Mouse (Mus musculus) gastrocnemius, postnatal 36 days (tissue): ENCODE measurements around the gene Arf5. TPM values are rescaled to one million over a fixed set of nuclear protein-coding genes. Genes with fewer than 3 reads are reported as not detected.

Experiments
- DNase-seq, 2 experiments: peaks; one replicate each; pipeline ENCODE4 v3.0.0; 2022
- intact Hi-C: fragments of 180-260 bp; cut with DNase I; formaldehyde crosslinking; loops from one replicate; pipeline ENCODE4 v1.15.1; 2025
- long read RNA-seq, 2 experiments: library from polyadenylated mRNA; stranded (forward); transcript quantifications; one replicate each; pipeline ENCODE4 v2.0.0; 2021
- total RNA-seq, 2 experiments: library from RNA; stranded (reverse); gene quantifications; 2 replicates each; pipeline ENCODE4 v1.2.3; 2021

The Arf5 gene
- total RNA-seq, result 10 to 100 TPM; 74.6 to 77.3 TPM
- long read RNA-seq, experiment 1, transcript Arf5-201 (6 exons, 1,116 nt), result major isoform, 145 of 157 reads
- long read RNA-seq, experiment 1, partial matches to known transcripts, result 10 of 157 reads
- long read RNA-seq, experiment 1, other reads (novel, unspliced or antisense), result 2 of 157 reads
- long read RNA-seq, experiment 2, transcript Arf5-201 (6 exons, 1,116 nt), result major isoform, 186 of 191 reads
- long read RNA-seq, experiment 2, partial matches to known transcripts, result 5 of 191 reads
- long read RNA-seq, experiment 2, other reads (novel, unspliced or antisense), result 0 of 191 reads

GRCm38 (mm10) chr6:28423313-28423712 is at the start of gene Arf5:
Arf5 (plus strand) TSS chr6:28423560.
- intact Hi-C loops, result loop anchor here (5.0 kb wide), 2 partner anchors 54 to 161 kb away; partner anchors contain the start of gene Snd1
- peak; percentile 94 to 96 for DNase-seq

GRCm38 (mm10) chr6:28381983-28382382 is 41.4 kb upstream of the Arf5 start:
- no peak for DNase-seq
- intact Hi-C loops, result no loop called here

- intact Hi-C loops, result no loop called here
- DNase-seq, result no peak
These were observed 38.2 kb upstream of the Arf5 start for GRCm38 (mm10) chr6:28385169-28385568.

- intact Hi-C loops, result no loop called here
- no peak for DNase-seq
These were observed 34.3 kb upstream of the Arf5 start for GRCm38 (mm10) chr6:28389038-28389437.

- intact Hi-C loops, result no loop called here
- no peak for DNase-seq
These were observed 27.1 kb upstream of the Arf5 start for GRCm38 (mm10) chr6:28396051-28396852.

- intact Hi-C loops, result no loop called here
- DNase-seq, result no peak
These were observed 26.4 kb upstream of the Arf5 start for GRCm38 (mm10) chr6:28396853-28397457.

GRCm38 (mm10) chr6:28397681-28398203 is 25.6 kb upstream of the Arf5 start, which contains the start of gene Zfp800:
Zfp800 (minus strand) TSS chr6:28398005.
- no peak for DNase-seq
- intact Hi-C loops, result no loop called here

- intact Hi-C loops, result no loop called here
- DNase-seq, result no peak
These were observed 24.6 kb upstream of the Arf5 start for GRCm38 (mm10) chr6:28398726-28399125.

- intact Hi-C loops, result no loop called here
- no peak for DNase-seq
These were observed 23.6 kb upstream of the Arf5 start for GRCm38 (mm10) chr6:28399791-28400190.

- no peak for DNase-seq
- intact Hi-C loops, result no loop called here
These were observed 13.3 kb upstream of the Arf5 start for GRCm38 (mm10) chr6:28410053-28410452.

GRCm38 (mm10) chr6:28411236-28411635 is 12.1 kb upstream of the Arf5 start:
- no peak for DNase-seq
- intact Hi-C loops, result no loop called here

- DNase-seq, result no peak
- intact Hi-C loops, result no loop called here
These were observed 6.4 kb upstream of the Arf5 start for GRCm38 (mm10) chr6:28416981-28417380.

- intact Hi-C loops, result no loop called here
- DNase-seq, result peak; percentile 81 to 88
These were observed 4.9 kb upstream of the Arf5 start for GRCm38 (mm10) chr6:28418449-28418848.

- intact Hi-C loops, result loop anchor here (5.0 kb wide), 2 partner anchors 58 to 157 kb away; partner anchors contain the start of gene Snd1
- DNase-seq, result no peak
These were observed 3.7 kb upstream of the Arf5 start for GRCm38 (mm10) chr6:28419673-28420072.

GRCm38 (mm10) chr6:28420361-28420760 is 3.0 kb upstream of the Arf5 start:
- no peak for DNase-seq
- intact Hi-C loops, result loop anchor here (5.0 kb wide), 2 partner anchors 57 to 158 kb away; partner anchors contain the start of gene Snd1

GRCm38 (mm10) chr6:28420865-28421264 is 2.5 kb upstream of the Arf5 start:
- no peak for DNase-seq
- intact Hi-C loops, result loop anchor here (5.0 kb wide), 2 partner anchors 56 to 159 kb away; partner anchors contain the start of gene Snd1

- peak; percentile 95 for DNase-seq
- intact Hi-C loops, result loop anchor here (5.0 kb wide), 2 partner anchors 56 to 159 kb away; partner anchors contain the start of gene Snd1
These were observed 1.8 kb upstream of the Arf5 start for GRCm38 (mm10) chr6:28421469-28422000.

- intact Hi-C loops, result loop anchor here (5.0 kb wide), 2 partner anchors 55 to 160 kb away; partner anchors contain the start of gene Snd1
- DNase-seq, result no peak
These were observed 589 bp upstream of the Arf5 start for GRCm38 (mm10) chr6:28422651-28423290.

- intact Hi-C loops, result loop anchor here (5.0 kb wide), 2 partner anchors 53 to 162 kb away; partner anchors contain the start of gene Snd1
- DNase-seq, result peak; percentile 39 to 44
These were observed 671 bp downstream of the Arf5 start for GRCm38 (mm10) chr6:28423767-28424695.
